Mouse (Mus musculus): Measurements from ENCODE around the gene Srgap2. TPM values are rescaled to one million over a fixed set of nuclear protein-coding genes. Genes with fewer than 3 reads are reported as not detected.

Gene Srgap2
- polyA plus RNA-seq, 1 experiment from 2014 or later, result 16.4 TPM

GRCm38 (mm10) chr1:131360800-131361199 lies 166.4 kb downstream of the Srgap2 start:
- no peak overlapping the region for H3K27ac ChIP-seq (ENCODE audit: low read depth)
- ATAC-seq (replicated peaks; ENCODE audit: low FRiP score, low TSS enrichment, low read depth) (no peak), DNase-seq (ENCODE audit: low spot score) (no peak)
- H3K27me3 ChIP-seq (replicated peaks; ENCODE audit: control insufficient read depth, insufficient read depth, low read length), result no peaks in the 10 kb centered on the region
- no peak overlapping the region for H3K4me2 ChIP-seq (ENCODE audit: low read length)
- no peaks in the 10 kb centered on the region for H3K4me1 ChIP-seq (replicated peaks; ENCODE audit: control insufficient read depth, insufficient read depth, low read length)
- no peak overlapping the region for H3K9ac ChIP-seq (ENCODE audit: low read length)
- H3K4me3 ChIP-seq (ENCODE audit: low read depth, low read length), result no peak overlapping the region
- 91% methylated on average over 3 of the region's 3 CpGs for WGBS
- H3K36me3 ChIP-seq (ENCODE audit: control insufficient read depth, insufficient read depth, low read length), result peaks cover 22% of the 10 kb centered on the region
- H3K9me3 ChIP-seq (ENCODE audit: control insufficient read depth, low read length), result no peaks in the 10 kb centered on the region

DNA sequence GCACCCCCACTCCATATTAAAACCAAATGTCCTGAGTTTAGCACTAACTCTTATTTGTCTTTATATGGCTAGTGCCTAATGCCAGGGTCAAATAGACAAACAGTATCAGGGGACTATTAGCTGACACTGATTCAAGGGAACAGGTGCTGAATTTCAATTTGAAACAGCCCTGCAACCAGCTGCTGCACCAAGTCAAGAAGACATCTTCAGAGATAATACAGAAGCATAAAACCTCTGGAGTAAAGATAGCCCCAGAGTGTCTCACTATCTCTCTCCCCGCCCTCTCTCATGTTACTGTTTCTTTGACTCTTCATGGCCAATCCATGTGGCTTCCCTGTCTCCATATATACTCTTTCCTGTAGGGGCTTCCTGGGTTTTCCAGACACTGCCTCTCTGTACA lies 167.5 kb downstream of the Srgap2 start:
- Histone ChIP-seq H3K4me3 (ENCODE audit: low read depth, low read length) (no peak overlapping the region), H3K36me3 (ENCODE audit: control insufficient read depth, insufficient read depth, low read length) (peaks cover 34% of the 10 kb centered on the region), H3K9me3 (ENCODE audit: control insufficient read depth, low read length) (no peaks in the 10 kb centered on the region), H3K4me2 (ENCODE audit: low read length) (no peak overlapping the region), H3K27ac (ENCODE audit: low read depth) (no peak overlapping the region), H3K9ac (ENCODE audit: low read length) (no peak overlapping the region), H3K4me1 (replicated peaks; ENCODE audit: control insufficient read depth, insufficient read depth, low read length) (no peaks in the 10 kb centered on the region), H3K27me3 (replicated peaks; ENCODE audit: control insufficient read depth, insufficient read depth, low read length) (no peaks in the 10 kb centered on the region)
- no peak for DNase-seq (ENCODE audit: low spot score)
- 84% methylated on average over 1 of the region's 1 CpGs for WGBS
- no peak for ATAC-seq (replicated peaks; ENCODE audit: low FRiP score, low TSS enrichment, low read depth)

DNA sequence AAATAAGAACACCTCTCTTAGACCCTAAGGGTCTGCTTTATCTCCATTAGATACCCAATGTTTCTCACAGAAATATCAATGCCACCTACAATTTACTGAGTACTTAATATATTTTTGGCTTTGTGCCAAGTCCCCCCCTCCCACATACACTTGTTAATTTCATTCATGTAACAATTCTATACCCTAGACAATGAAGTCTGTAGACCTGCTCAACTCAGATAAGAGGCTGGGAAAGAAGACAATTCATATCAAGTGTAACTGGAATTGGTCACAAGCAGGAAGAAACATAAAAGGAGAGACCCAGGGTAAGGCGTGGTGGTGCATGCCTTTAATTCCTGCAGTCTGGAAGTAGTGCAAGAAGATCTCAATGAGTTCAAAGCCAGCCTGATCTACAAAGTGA lies 169.9 kb downstream of the Srgap2 start:
- no peak for ATAC-seq (replicated peaks; ENCODE audit: low FRiP score, low TSS enrichment, low read depth)
- WGBS, result 73% methylated on average over 1 of the region's 1 CpGs

DNA sequence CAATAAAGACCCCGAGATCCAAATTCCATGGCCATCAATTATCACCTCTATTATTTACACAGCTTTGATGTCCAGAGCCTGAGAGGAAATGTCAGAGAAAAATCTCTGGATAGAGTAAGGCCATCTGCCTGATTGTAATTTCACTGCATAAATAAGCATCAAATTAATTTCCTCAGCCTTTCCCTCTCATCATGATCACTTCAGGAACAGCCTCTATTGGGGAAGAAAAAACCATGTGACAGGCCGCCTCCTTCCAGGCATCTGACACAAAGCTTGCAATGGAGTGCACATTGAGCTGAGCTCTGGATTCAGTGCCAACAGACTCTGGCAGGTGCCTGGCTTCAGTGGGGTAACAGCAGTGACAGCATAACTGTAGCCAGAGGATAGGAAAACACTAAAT lies 175.7 kb downstream of the Srgap2 start:
- no peak overlapping the region for H3K4me2 ChIP-seq (ENCODE audit: low read length)
- WGBS, result 51% methylated on average over 2 of the region's 2 CpGs

More for the DNA sequence above, 169.9 kb downstream of the Srgap2 start:
- Histone ChIP-seq H3K9ac (ENCODE audit: low read length) (no peak overlapping the region), H3K9me3 (ENCODE audit: control insufficient read depth, low read length) (no peaks in the 10 kb centered on the region), H3K4me1 (replicated peaks; ENCODE audit: control insufficient read depth, insufficient read depth, low read length) (no peaks in the 10 kb centered on the region), H3K27ac (ENCODE audit: low read depth) (no peak overlapping the region), H3K36me3 (ENCODE audit: control insufficient read depth, insufficient read depth, low read length) (peaks cover 33% of the 10 kb centered on the region), H3K4me2 (ENCODE audit: low read length) (no peak overlapping the region), H3K27me3 (replicated peaks; ENCODE audit: control insufficient read depth, insufficient read depth, low read length) (no peaks in the 10 kb centered on the region), H3K4me3 (ENCODE audit: low read depth, low read length) (no peak overlapping the region)
- DNase-seq (ENCODE audit: low spot score), result no peak

GRCm38 (mm10) chr1:131349993-131350510 lies 177.1 kb downstream of the Srgap2 start:
- H3K27ac ChIP-seq (ENCODE audit: low read depth), result no peak overlapping the region
- H3K27me3 ChIP-seq (replicated peaks; ENCODE audit: control insufficient read depth, insufficient read depth, low read length), result no peaks in the 10 kb centered on the region
- H3K36me3 ChIP-seq (ENCODE audit: control insufficient read depth, insufficient read depth, low read length), result peaks cover 23% of the 10 kb centered on the region
- no peak overlapping the region for H3K9ac ChIP-seq (ENCODE audit: low read length)
- H3K9me3 ChIP-seq (ENCODE audit: control insufficient read depth, low read length), result no peaks in the 10 kb centered on the region
- no peak overlapping the region for H3K4me2 ChIP-seq (ENCODE audit: low read length)
- no peak for ATAC-seq (replicated peaks; ENCODE audit: low FRiP score, low TSS enrichment, low read depth)
- no peaks in the 10 kb centered on the region; the same call in 1 of the 2 replicates for H3K4me1 ChIP-seq (replicated peaks; ENCODE audit: control insufficient read depth, insufficient read depth, low read length)
- no peak for DNase-seq (ENCODE audit: low spot score)
- H3K4me3 ChIP-seq (ENCODE audit: low read depth, low read length), result no peak overlapping the region
- WGBS, result 72% methylated on average over 1 of the region's 1 CpGs

More for the DNA sequence above, 175.7 kb downstream of the Srgap2 start:
- ATAC-seq (replicated peaks; ENCODE audit: low FRiP score, low TSS enrichment, low read depth) (no peak), DNase-seq (ENCODE audit: low spot score) (no peak)
- H3K9me3 ChIP-seq (ENCODE audit: control insufficient read depth, low read length), result no peaks in the 10 kb centered on the region
- no peak overlapping the region for H3K27ac ChIP-seq (ENCODE audit: low read depth)
- no peak overlapping the region for H3K4me3 ChIP-seq (ENCODE audit: low read depth, low read length)
- H3K9ac ChIP-seq (ENCODE audit: low read length), result no peak overlapping the region
- H3K36me3 ChIP-seq (ENCODE audit: control insufficient read depth, insufficient read depth, low read length), result peaks cover 35% of the 10 kb centered on the region
- no peaks in the 10 kb centered on the region; the same call in 1 of the 2 replicates for H3K4me1 ChIP-seq (replicated peaks; ENCODE audit: control insufficient read depth, insufficient read depth, low read length)
- no peaks in the 10 kb centered on the region for H3K27me3 ChIP-seq (replicated peaks; ENCODE audit: control insufficient read depth, insufficient read depth, low read length)

DNA sequence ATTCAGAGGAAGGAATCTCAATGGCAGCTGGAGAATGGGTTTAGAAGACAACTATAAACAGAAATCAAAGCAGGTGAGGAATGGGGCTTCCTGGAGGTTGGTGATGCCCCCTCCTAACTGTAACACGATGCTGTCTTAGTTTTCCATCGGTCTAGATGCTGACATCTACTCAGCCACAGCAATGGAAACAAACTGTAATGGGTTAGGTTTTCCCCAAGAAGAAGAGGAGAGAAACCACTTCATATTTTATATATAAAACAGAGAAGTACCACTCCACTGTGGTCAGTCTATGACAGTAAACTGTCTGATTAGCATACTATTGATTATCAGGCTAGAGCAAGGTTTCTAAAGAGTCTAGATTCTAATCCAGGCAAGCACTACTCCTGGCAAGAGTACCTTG lies 179.4 kb downstream of the Srgap2 start:
- WGBS, result 58% methylated on average over 2 of the region's 2 CpGs
- ATAC-seq (replicated peaks; ENCODE audit: low FRiP score, low TSS enrichment, low read depth), result no peak
- Histone ChIP-seq H3K27me3 (replicated peaks; ENCODE audit: control insufficient read depth, insufficient read depth, low read length) (no peaks in the 10 kb centered on the region), H3K27ac (ENCODE audit: low read depth) (no peak overlapping the region), H3K36me3 (ENCODE audit: control insufficient read depth, insufficient read depth, low read length) (peaks cover 22% of the 10 kb centered on the region), H3K4me3 (ENCODE audit: low read depth, low read length) (no peak overlapping the region), H3K4me2 (ENCODE audit: low read length) (no peak overlapping the region), H3K9me3 (ENCODE audit: control insufficient read depth, low read length) (no peaks in the 10 kb centered on the region), H3K9ac (ENCODE audit: low read length) (no peak overlapping the region), H3K4me1 (replicated peaks; ENCODE audit: control insufficient read depth, insufficient read depth, low read length) (no peaks in the 10 kb centered on the region; the same call in 1 of the 2 replicates)
- no peak for DNase-seq (ENCODE audit: low spot score)

DNA sequence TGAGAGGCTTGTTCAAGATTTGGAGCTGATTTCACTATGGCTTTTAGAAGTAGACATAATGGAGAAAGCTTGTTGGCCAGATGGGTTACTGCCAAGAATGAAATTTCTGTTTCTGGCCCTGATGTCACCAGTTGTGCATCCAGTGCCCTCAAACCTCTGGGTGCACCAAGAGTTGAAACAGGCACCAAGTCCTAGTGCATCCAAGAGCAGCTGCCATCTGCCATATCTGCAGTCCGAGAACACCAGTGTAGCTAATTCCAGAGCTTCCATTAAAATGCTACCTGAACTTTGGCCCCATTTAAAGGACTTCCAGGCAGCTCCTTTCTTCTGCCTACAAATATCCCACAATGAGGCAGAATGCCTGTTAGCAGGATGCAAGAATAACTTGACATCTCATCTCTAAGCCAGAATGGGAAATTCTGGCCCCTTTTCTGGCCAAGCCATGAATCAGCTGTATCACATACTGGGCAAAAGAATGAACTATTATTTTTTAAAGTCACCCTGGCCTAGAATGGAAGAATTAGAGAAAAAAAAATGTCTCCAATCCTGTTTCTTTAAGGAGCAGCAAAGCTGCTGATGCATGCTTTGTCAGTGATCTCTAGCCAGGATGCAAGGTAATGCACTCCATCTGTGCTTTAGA lies 180.1 kb downstream of the Srgap2 start:
- Histone ChIP-seq H3K9ac (ENCODE audit: low read length) (no peak overlapping the region), H3K27me3 (replicated peaks; ENCODE audit: control insufficient read depth, insufficient read depth, low read length) (no peaks in the 10 kb centered on the region), H3K9me3 (ENCODE audit: control insufficient read depth, low read length) (no peaks in the 10 kb centered on the region), H3K36me3 (ENCODE audit: control insufficient read depth, insufficient read depth, low read length) (peaks cover 22% of the 10 kb centered on the region), H3K4me2 (ENCODE audit: low read length) (no peak overlapping the region), H3K27ac (ENCODE audit: low read depth) (no peak overlapping the region), H3K4me1 (replicated peaks; ENCODE audit: control insufficient read depth, insufficient read depth, low read length) (no peaks in the 10 kb centered on the region; the same call in 1 of the 2 replicates), H3K4me3 (ENCODE audit: low read depth, low read length) (no peak overlapping the region)
- WGBS, result 84% methylated on average over 1 of the region's 1 CpGs
- ATAC-seq (replicated peaks; ENCODE audit: low FRiP score, low TSS enrichment, low read depth), result no peak
- DNase-seq (ENCODE audit: low spot score), result no peak

DNA sequence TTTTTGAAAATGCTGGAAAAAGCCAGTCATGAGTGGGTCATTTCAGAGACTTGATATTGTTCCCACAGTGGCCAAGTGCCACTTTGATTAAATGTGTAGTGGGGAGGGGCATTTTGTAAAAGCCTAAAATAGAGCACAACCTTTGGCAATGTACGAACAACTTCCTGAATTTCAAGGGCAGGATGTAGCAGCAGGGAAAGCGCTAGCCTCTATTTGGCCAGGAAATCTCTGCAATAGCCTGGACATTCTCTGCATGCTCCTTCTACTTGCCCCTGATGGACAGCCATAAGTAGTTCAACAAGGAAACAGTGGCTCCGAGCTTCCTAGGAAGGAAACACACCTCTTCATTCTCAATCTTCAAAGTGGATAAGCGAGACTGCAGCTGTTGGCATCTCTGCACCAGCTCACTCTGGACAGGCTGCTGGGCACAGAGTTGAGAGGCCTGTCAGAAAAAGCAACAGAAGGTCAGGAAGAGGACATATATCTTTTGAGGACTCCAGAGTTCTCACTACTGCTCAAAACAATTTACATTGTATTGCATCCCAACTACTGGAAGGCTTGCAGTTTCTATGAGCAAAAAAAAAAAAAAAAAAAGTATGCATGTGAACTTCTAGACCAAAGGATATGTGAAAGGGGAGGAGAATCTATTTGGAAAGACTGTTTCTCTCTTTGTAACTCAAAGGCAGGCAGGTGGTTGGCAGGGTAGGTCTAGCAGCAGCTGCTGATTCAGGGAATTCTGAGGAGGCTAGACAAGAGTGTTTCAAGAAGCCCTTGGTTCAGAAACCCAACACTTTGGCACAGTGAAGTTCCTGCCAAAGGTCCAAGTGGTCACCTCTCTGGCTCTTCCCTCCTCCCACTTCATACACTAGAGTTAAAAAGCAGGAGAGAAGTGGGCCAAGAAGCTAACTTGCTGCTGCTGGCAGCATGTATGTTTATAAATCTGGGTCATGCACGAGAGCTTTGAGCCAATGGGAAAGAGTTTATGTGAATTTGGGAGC lies 181.4 kb downstream of the Srgap2 start:
- Histone ChIP-seq H3K4me1 (replicated peaks; ENCODE audit: control insufficient read depth, insufficient read depth, low read length) (no peaks in the 10 kb centered on the region; the same call in 1 of the 2 replicates), H3K4me2 (ENCODE audit: low read length) (no peak overlapping the region), H3K36me3 (ENCODE audit: control insufficient read depth, insufficient read depth, low read length) (peaks cover 22% of the 10 kb centered on the region), H3K27ac (ENCODE audit: low read depth) (no peak overlapping the region), H3K9ac (ENCODE audit: low read length) (no peak overlapping the region), H3K4me3 (ENCODE audit: low read depth, low read length) (no peak overlapping the region), H3K9me3 (ENCODE audit: control insufficient read depth, low read length) (no peaks in the 10 kb centered on the region), H3K27me3 (replicated peaks; ENCODE audit: control insufficient read depth, insufficient read depth, low read length) (no peaks in the 10 kb centered on the region)
- DNase-seq (ENCODE audit: low spot score) (no peak), ATAC-seq (replicated peaks; ENCODE audit: low FRiP score, low TSS enrichment, low read depth) (no peak)
- 57% methylated on average over 5 of the region's 5 CpGs for WGBS

Measured in intestine, embryonic 14.5 days (tissue).